Mouse (Mus musculus) thymus, postnatal 0 days (tissue): Measurements from ENCODE around the gene Olfr172. TPM values are rescaled to one million over a fixed set of nuclear protein-coding genes. Genes with fewer than 3 reads are reported as not detected.

Source experiments
- DNase-seq: peaks from one replicate; pipeline ENCODE4 v3.0.0-alpha.2; 2015; ENCODE audit warnings: low spot score
- microRNA-seq: library from miRNA; unstranded; fragments of <30 nt; microRNA quantifications from one replicate; pipeline ENCODE4, GENCODE M21; 2016; ENCODE audit warnings: borderline number of aligned reads
- polyA plus RNA-seq: library from polyadenylated mRNA; unstranded; fragments of >200 nt; fragmentation: Nextera tagmentation; extraction: Ambion mirVana; gene quantifications from 2 replicates; pipeline ENCODE4 v1.2.1, GENCODE M21; 2015

Olfr172 gene
- not detected in 2 replicates for polyA plus RNA-seq

DNA sequence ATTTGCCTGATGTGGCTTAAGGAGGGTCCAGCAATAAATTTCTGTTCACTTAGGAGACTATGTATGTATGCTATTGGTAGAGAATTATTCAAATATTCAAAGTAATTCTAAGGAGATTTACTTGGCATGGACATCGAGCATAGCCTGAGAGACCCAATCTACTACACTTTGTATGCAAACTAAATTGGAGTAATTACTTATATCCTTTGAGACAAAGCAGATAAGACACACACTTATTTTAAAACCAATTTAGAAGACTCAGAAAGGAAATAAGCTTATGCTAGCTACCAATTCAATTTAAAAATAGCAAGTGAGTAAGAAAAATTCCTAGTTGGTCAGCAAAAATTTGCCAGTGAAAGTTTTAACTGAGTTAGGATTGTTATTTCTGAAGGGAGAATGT is at the start of gene Olfr172:
TSS of gene Olfr172 (minus strand) at position 101 of the 400 bp plus-strand sequence.
- no peak for DNase-seq

DNA sequence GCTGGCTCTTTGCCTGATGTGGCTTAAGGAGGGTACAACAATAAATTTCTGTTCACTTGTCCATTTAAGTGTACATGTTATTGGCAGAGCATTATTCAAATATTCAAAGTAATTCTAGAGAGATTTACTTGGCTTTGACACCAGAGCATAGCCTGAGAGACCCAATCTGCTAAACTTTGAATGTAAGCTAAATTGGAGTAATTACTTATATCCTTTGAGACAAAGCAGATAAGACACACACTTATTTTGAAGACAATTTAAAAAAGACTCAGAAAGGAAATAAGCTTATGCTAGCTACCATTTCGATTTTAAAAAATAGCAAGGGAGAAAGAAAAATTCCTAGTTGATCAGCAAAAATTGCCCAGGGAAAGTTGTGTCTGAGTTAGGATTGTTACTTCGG is 37.2 kb upstream of the Olfr172 start, which contains the start of gene Olfr173:
TSS of gene Olfr173 (minus strand) at position 101 of the 400 bp plus-strand sequence.
- no peak for DNase-seq

DNA sequence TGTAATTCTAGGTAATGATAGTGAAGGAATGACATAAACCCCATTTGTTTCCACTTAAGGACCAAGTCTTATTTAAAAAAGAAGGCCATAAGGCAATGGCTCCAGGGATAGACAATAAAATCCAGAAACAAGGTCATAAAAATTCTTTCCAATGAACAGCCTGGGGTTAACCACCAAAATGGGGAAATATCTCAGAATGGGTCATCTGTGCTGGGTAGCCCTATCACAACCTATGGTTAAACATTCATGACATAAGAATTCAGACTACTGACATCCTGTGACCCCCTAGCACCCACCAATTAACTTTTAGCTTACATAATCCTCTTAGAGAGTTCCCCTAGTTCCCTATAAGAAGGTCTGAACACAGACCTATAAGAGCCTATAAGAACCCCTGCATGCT is 6.8 kb downstream of the Olfr172 start:
- DNase-seq, result no peak

DNA sequence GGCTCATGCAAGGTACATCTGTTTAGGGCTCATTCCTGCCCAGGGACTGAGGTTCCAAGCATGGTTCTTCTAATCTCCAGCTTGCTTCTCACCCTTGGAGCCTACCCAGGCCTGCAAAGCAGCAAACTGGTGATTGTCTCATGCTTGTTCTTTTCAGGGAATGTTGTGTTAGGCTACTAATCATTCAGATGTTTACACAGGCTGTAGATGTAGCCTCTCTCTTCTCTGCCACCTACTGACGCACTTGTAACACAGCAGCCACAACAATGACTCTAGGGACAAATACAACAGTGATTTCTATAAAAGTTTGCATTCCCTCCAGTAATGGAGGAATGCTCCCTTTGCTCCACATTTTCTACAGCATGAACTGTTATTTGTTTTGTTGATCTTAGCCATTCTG is 11.7 kb downstream of the Olfr172 start:
- no peak for DNase-seq

DNA sequence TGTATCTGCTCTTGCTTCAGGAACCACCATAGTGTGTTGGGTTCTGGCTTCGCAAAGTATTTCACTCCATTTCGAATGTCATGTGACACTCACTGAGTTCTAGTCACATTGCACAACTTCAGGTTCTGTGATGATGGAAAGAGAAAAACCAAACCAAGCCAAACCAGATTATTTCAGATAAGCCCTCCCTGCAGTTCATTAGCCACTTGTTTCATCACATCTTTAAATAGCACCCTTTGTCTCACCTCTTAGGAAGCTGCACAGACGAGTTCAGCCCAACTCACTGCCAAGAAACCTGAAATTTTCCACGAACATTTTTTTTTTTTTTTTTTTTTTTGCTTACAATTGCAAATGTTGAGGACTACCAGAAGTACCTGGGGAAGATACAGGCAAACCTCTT is 16.3 kb downstream of the Olfr172 start:
- no peak for DNase-seq

DNA sequence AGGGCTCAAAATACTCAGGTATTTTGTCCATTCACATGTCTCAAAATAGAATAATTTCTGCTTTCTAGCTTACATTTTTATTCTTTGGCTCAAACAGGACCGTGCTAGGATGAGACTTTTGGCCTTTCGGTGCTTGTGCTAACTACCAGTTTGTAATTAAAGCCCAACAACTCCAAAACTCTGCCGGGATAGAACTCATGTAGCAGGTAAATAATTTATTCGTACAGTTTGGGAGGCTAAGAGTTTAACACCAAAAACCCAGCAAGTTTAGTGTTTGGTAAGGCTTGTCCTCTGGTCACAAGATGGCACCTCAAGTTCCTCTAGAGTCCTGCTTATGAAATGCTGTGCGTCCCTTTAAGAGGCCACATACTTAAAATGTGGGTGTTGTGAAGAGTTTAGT is 22.2 kb downstream of the Olfr172 start:
- DNase-seq, result no peak

DNA sequence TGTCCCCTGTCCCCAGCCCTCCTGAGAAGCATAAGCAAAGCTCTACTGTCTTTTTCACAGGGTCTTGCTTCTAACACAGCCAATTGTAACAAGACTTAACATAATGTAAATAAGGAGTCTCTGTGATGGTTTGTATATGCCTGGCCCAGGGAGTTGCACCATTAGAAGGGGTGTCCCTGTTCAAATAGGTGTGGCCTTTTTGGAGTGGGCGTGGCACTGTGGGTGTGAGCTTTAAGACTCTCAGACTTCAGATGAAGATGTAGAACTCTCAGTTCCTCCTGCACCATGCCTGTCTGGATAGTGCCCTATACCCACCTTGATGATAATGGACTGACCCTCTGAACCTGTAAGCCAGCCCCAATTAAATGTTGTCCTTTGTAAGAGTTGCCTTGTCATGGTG is 24.2 kb downstream of the Olfr172 start:
- DNase-seq, result no peak

DNA sequence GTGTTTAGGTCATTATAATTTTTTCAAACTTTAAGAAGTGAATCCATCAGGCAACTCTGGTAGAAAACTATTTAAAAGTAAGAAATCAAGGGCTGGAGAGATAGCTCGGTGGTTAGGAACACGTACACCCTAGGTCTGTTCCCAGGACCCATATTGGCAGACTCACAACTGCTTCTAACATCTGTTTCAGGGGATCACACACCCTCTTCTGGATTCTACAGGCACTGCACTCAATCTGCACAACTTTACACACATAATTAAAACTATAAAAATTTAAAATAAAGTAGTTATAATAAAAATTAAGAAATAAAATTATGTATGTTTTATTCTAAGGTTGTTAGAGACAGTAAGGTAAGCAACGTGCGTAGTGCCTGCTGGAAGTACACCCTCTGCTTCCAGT is 24.8 kb downstream of the Olfr172 start:
- DNase-seq, result no peak

DNA sequence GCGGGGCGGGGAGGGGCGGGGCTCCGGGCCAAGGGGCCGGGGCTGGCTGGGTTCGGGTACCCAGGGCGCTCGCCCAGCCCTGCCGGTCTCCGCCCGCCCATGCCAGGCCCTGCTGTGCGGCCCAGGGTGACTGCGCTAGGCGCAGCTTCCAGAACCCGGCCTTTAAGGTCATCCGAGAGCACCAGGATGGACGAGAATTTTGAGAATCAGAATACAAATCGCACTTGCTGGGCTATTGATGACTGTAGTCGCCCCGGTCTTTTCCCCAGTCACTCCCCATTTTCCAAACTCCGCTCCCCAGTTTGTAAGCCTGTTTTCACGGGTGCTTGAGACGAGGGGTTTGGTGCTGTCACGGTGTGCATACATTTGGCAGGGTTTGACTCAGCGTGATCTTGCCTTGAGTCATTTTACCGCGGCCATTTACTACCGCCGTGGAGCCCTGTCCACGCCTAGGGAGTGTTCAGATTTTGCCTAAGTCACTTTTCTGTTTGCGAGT is 34.8 kb downstream of the Olfr172 start:
- DNase-seq, result peak; percentile 17

DNA sequence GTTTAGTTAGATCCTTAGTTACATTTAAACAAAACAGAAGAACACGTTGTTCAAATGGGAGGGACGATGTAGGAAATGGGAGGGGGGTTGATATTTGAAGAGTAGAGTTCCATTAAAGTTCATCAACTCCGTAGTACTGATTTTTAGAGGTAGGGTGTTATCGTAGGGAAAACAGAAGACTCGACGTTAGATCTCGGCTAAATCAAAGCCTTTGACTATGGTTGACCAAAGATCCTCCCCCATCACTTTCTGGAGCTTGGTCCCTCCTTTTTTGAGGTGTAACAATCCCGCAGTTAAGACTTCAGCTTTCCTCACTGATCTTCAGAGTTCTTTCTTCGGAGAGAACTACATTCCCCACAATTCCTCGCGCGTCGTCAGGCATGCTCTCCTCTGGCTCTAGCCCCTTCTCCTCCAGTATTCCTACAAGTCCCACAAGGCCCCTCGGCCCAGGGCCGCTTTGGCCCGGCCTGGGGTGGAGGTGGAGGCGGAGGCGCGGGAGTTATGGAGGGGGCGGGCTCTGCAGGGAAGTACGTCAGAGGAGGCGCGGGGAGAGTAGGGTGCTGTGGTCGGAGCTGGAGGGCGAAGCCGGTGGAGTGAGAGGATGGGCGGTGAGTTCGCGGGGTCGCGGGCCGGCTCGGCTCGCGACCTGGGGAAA is 35.4 kb downstream of the Olfr172 start, which contains the start of gene Cldnd1:
TSS of gene Cldnd1 (plus strand) at position 434 of the 655 bp plus-strand sequence.
- peak; percentile 96 for DNase-seq

DNA sequence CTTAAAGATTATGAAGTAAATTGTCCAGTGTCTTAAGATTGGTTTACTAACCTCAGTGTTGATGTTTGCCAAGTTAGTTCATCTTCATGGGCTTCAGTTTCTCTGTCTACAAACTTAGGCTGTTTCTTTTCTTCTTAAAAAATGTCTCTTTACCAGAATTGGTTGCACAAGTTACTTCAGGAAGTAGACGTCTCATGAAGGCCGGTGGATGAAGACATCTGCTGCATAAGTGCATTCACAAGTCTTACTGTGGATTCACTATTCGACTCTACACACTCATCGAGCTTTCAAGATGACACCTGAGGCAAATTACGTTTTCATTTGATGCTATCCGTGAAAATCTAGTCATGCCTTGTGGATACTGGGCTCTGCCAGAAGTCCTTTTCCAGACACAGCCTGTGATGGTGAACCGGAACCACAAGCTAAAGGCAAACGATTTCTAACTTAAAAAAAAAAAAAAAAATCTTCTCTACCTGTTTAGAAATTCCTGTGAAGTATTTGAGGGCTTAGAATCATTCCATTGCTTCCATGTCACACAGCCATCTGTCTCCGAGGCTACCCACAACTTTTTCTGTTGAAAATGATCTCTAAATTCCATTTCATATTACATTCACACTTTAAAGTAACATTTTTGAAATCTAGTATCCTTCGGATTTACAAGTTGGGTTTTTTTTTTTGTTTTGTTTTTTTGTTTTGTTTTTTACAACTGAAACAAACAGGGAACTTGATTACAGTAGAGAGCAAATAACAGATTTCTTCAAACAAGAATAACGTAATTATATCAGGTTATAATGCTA is 36.1 kb downstream of the Olfr172 start:
- DNase-seq, result no peak

DNA sequence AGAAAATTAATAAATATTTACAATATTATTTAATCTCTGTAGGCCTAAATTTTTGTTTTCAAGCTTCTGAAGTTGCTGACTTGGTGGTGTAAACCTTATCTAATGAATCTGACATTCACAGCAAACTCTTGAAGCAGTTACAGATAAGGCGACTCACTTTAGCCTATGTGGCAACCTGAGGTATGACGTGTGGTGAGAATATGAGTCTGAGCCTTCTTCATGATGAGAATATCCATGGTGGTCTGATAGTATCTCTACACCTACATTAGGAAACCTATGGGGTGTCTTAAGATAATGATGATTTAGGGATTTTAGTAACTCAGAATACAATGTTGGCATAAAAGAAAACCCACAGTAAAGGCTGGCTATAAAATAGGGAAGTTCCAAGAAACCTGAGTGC is 40.7 kb downstream of the Olfr172 start:
- DNase-seq, result no peak

DNA sequence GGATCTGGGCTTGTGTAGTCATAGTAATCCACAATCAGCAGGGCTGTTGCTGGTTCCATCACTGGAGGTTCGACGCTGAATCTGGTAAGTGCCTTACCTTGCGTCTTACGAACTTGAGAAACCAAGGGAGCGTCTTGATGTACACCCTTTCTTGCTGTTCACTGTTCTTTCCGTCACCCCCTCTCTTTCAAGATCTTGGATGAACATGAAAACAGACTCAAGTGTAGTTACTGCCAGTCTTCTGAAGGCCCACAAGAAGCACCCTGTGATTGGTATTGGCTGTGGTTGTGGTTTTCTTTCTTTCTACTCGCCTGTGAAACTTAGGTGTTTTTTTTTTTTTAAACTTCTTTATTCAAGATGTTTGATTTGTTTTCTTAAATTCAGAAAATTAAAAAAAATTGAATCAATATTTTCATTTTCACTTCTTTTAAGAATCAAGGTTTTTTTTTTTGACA is 44.3 kb downstream of the Olfr172 start, which contains the start of gene Gpr15:
TSS of gene Gpr15 (minus strand) at position 405 of the 455 bp plus-strand sequence.
- no peak for DNase-seq

DNA sequence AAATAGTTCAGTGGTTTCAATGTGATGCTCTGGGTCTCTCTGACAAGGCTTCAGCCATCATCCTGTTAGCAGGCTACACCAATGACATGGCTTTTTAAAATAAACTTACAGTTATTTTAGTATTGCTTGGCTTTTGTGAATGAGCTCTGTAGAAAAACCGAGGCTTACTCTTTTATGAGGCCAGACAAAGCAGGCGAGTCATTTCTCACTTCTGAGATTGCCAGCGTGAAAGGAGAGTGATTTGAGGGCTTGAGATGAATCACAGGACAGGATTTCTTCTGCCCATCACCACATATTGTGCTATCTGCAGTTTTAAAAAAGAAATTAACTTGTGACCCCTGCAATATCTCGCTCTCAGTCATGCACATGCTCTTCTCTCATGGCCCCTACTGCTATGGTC is 48.0 kb downstream of the Olfr172 start:
- DNase-seq, result no peak

DNA sequence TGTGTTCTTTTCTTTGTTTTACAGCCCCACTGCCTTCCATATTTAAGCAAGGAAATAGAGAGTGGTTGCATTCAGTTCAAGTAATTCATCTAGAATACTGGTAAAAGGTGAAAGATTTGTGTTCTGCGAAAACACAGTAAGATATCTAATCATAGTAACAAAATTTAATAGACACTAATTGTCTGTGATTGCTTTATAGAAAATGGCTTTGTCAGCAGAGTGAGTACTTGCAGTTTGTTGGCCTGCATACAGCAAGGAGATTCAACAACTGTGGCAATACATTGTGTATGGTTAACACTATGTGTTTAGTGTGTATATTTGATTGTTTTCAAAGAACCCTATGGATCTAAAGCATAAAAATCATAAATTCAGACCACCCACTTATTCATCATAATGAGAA is 49.8 kb downstream of the Olfr172 start:
- no peak for DNase-seq

DNA sequence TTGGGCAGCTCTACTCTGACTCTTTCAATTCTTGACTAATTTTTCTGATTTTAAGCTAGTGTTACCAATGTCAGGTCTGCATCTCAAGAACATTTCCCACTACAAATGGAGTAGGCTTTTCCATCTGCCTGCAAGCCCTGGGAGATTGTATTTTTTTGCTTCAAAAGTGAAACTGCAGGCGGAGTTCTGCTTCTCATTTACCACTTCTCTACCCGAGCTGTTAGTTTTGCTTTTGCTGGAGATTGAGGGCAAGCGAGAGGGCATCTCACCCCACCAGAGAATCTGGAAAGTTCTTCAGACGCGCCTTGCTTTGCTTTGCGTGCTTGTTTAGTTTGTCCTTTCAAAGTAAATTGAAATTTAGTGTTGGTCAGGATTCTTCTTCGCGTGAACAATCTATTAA is 50.8 kb downstream of the Olfr172 start:
- DNase-seq, result no peak

Small RNA genes within 50 kb of the gene (microRNA-seq; reads per million reads assigned to microRNA genes)
- not detected for gene Gm27564

Other genes with a start within 250 kb of the Olfr172 start
- gene St3gal6, start 238.9 kb downstream of the Olfr172 start, polyA plus RNA-seq, result 18.7 and 20.4 TPM in 2 replicates
- not detected in 2 replicates for gene Gm813, start 146.2 kb downstream of the Olfr172 start, polyA plus RNA-seq
- not detected in 2 replicates for gene E330017A01Rik, start 124.4 kb downstream of the Olfr172 start, polyA plus RNA-seq
- gene Cpox, start 92.9 kb downstream of the Olfr172 start, polyA plus RNA-seq, result 15.9 and 16.3 TPM in 2 replicates
- gene Gpr15, start 44.1 kb downstream of the Olfr172 start, polyA plus RNA-seq, result 0.79 and 1.7 TPM in 2 replicates
- gene Cldnd1, start 35.3 kb downstream of the Olfr172 start, polyA plus RNA-seq, result 51.0 and 58.6 TPM in 2 replicates
- gene Olfr173, start 37.1 kb upstream of the Olfr172 start, polyA plus RNA-seq, result not detected in 2 replicates
- not detected in 2 replicates for gene Olfr175-ps1, start 63.6 kb upstream of the Olfr172 start, polyA plus RNA-seq
- gene Olfr177, start 111.6 kb upstream of the Olfr172 start, polyA plus RNA-seq, result not detected in 2 replicates
- gene Olfr178, start 128.9 kb upstream of the Olfr172 start, polyA plus RNA-seq, result not detected in 2 replicates
- not detected in 2 replicates for gene Olfr181, start 165.6 kb upstream of the Olfr172 start, polyA plus RNA-seq
- gene Olfr180, start 166.2 kb upstream of the Olfr172 start, polyA plus RNA-seq, result not detected in 2 replicates
- gene Olfr183, start 232.2 kb upstream of the Olfr172 start, polyA plus RNA-seq, result not detected in 2 replicates